Mouse (Mus musculus): ENCODE data around the gene Glrx5.

Glrx5 gene

DNA sequence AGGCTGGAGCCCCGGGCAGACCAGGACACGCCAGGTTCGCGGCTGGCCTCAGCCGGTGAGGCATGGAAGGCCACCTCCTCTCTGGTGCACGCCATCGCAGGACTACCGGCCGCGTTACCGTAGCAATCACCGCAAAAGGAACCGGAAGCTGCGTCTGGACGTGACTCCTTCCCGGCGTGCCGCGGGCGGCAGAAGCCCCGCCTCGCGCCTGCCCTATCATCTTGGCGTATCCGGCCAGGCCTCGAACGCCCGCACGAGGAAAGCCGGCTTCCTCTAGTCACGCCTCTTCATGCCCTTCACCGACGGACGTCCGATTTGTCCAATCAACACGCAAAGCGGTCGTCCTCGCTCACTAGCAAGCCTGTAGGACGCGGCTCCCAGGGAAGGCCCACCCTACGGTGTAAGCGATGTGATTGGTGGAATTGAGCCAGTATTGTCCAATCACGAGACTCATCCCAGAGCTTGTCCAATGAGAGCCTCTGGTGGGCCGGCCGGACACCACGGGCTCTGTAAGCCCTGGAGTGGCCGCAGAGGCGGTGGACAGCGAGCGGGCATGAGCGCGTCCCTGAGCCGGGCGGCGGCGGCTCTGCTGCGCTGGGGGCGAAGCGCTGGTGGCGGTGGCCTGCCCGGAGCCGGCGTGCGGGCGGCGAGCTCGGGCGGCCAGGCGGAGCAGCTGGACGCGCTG is at the start of gene Glrx5:
Gene Glrx5 (plus strand): TSS at position 542 of the 685 bp plus-strand sequence.
- DNase-seq (ENCODE audit: low spot score in 2 of 2) = peak; percentile 99 to 100

DNA sequence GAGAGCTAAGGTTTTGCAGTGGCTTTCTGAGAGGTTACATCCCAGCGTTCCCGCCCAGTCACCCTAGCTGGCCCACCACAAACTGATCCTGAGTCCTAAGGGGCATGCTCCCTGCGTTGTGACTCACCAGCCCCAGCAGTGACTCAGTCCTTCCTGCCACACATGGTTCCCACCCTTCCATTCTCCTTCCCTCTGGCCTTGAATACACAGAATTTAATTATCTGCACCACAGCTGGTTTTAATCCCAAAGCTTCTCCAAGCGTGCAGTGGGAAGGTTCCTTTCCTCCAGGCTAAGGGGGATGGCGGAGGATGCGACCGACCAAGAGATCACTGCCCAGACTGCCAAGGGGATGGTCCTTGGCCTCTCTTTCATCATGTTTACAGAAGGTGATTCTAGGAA is 49.0 kb upstream of the Glrx5 start:
- DNase-seq (ENCODE audit: low spot score in 2 of 2) = no peak

DNA sequence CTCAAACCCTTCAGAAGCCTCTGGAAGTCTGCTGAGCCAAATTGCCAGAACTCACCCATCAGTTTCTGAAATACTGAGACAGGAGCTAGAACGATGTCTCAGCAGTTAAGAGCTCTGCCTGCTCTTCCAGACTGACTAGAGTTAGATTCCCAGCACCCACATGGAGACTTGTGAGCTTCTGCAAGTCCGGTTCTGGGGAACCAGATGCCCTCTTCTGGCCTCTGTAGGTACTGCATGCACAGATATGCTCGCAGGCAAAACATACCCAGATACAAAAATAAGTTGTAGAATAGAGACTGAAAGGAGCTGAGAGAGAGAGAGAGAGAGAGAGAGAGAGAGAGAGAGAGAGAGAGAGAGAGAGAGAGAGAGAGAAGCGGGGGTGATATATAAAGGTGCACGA is 47.4 kb upstream of the Glrx5 start:
- no peak for DNase-seq (ENCODE audit: low spot score in 2 of 2)

DNA sequence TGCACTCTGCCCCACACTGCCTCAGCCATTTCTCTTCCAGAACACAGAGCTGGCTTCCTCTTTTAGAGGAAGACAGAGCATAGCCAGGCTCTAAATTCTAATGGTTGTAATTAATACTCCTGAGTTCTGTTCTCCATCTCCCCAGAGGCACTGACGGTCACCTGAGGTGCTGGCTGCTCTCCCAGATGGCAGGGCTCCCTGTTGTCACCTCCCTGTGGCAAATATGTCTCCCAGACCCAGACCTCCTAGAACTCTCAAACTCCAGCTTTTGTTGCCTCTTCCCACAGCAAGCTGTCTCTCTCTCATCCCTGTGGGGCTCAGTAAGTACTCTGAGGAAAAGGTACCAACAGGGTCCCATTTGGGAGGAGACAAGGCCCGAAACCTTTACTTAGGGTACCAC is 46.5 kb upstream of the Glrx5 start:
- DNase-seq (ENCODE audit: low spot score in 2 of 2) = no peak

DNA sequence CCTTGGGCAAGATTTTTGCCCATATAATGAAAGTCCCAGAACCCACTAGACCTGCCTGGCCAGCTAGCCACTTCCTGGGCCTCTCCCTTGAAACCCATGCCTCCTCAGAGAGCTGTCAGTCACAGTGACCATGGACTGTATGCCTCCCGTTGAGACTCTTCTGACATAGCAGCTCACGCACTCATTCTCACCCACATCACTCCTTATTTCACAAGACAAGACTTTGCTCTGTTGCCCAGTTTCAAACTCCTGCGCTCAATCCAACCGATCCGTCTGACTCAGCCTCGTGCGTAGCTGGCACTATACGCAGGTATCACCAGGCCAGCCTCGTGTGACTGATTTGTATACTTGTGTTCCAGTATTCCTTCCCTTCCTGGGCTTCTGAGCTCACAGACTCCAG is 45.7 kb upstream of the Glrx5 start:
- no peak for DNase-seq (ENCODE audit: low spot score in 2 of 2)

DNA sequence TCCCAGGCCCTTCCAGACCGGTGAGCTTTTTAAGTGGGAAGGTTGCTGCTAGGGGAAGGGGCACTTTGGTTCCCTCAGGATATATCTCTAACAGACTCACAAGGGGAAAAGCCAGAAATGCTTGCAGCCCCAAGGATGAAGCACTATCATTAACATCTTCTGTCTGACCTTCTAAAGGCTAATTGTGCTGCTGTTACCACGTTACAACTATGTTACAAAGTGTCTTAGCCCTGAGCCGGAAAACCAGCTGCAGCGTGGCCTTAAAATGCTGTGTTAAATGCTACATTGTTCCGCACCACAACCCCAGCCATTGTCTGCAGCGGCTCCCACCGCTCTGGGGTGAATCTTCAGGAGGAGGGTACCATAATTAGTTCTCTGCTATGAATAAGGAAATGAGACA is 44.6 kb upstream of the Glrx5 start:
- DNase-seq (ENCODE audit: low spot score in 2 of 2) = no peak

DNA sequence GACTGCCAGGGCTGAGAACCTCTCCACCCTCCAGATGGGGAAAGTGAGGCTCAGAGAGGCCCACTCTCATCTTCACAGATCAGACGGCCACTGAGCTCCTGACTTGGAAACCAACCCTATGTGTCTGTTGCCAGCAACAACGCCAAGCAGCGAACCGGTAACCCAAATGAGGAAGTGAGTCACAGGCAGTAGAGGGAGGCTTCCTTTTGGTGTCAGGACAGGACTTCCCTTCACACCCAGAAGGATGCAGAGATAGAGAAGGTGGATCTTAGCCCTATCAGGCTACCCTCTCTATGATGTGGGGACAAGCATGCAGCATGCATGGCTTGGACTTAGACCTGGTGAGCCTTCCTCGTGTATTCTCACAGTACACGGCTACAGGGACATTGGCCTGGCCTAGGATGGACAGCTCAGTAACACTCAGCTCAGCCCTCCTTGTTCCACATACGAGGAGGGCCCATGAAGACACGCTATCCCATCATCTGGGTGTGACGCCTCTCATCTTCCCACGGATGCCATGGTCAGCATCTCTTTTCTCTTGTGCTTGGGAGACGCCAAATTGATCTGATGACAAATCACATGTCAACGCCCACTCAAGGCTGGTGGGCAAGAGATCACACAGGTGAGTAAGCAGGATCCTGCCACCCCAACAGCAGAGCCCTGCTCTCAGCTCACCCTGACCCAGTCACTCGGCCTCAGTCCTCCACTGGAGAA is 41.6 kb upstream of the Glrx5 start:
- DNase-seq (ENCODE audit: low spot score in 2 of 2) = no peak

DNA sequence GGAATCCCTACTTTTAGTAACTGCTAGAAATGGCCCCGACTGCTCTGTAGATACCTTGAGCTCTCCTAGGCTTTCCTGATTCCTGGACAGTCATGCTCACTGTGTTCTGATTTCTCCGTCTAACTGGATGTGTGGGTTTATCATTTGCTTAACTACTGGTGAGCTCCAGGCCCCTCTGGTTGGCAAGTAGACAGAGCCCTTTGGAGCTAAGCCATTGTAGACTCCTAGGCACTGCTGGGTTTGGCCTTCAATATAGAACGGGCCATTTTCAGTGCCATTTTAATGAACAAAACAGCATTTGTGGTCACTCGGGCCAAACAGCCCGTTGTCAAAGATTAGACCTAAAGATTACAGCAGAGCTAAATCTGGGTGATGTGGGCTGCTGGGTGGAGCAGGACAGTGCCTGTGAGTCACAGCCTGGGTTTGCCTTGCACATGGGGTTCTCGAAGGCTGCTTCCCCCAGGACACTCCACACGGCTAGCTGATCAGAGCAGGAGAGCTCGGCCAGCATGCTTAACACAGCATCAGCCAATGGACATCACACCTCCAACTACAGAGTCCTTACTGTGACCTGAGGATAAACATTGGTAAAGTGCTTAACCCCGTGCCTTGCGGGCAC is 40.3 kb upstream of the Glrx5 start:
- DNase-seq (ENCODE audit: low spot score in 2 of 2) = no peak

DNA sequence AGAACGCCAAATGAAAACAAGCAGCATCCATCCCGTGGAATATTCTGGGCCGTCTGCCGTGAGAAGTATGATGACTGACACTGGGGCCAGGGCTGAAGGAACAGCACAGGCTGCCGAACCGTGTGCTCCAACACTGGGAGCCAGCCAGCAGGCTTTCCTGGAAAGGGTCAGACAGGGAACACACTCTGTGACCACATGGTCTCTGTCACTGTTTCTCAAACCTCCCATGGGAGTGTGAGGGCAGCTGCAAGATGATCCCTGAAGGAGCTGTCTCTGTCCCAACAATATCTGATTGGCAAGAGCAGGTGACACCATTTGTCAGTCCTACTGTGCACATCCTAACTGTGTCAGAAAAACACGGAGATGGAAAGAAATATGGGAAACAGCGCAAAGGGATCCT is 39.6 kb upstream of the Glrx5 start:
- DNase-seq (ENCODE audit: low spot score in 2 of 2) = no peak

DNA sequence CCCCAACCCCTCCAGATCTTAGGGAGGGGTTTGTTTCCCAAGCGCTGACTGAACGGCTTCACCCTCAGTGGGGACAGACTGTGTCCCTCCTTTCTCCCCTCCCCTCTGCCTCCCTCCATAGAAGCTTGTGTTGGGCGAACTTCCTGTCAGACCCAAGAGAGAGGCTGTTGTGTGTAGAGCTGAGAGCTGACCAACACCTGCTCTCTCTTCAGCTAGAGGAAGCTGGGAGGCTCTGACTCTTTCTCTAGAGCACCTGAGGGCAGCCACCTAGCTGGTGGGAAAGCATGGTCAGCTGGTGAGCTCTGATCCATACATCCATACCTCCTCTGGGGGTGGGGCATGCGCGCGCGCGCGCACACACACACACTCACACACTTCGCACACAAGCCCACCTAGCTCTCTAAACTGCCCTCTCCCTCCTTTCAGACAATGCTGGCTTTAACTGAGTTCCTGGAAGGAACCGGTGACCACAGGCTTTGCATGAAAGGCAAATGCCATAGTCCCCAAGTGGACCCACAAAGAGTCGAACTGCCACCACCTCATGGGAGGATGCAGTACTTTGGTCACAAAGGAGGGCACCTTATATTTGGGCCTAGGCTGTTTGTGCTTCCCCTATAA is 37.1 kb upstream of the Glrx5 start:
- no peak for DNase-seq (ENCODE audit: low spot score in 2 of 2)

DNA sequence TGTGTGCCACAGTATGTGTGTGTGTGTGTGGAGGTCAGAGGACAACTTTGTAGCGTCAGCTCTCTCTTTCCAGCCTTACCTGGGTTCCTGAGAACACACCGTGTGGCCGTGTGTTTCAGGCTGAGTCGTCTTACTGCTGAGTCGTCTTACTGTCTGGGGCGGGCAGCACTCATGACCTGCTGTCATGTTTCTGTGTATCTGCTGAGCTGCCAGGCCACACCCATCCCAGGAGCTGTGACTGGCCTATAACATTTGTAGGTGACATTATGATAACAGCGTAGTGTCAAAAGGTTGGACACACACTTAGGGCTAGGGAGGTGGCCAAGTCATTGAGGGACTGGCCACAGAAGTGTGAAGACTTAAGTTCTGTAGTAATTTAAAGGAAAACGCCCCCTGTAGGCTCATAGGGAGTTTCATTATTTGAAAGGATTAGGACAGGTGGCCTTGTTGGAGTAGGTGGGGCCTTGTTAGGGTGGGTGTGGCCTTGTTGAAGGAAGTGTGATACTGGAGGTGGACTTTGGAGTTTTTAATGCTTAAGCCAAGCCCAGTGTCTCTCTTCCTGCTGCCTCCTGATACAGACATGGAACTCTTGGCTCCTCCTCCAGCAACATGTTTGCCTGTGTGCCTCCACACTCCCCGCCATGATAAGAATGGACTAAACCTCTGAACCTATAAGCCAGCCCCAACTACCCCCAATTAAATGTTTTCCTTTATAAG is 36.3 kb upstream of the Glrx5 start:
- no peak for DNase-seq (ENCODE audit: low spot score in 2 of 2)

DNA sequence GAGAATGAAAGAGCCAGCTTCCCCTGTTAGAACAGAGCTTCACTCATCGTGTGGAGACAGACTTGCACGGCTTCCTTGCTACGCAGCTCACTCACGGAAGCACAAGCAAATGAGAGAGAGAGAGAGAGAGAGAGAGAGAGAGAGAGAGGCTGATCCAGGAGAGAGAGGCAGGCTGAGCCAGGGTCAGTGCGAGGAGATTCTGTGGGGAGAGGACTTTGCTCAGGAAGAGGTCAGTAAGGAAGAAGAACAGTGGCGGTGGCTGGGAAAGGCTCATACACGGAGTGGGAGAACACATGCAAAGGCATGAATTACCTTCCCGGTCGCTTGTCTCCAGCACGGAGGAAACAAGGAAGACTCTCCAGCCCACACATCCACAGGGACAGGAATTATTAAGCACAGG is 35.3 kb upstream of the Glrx5 start:
- no peak for DNase-seq (ENCODE audit: low spot score in 2 of 2)

DNA sequence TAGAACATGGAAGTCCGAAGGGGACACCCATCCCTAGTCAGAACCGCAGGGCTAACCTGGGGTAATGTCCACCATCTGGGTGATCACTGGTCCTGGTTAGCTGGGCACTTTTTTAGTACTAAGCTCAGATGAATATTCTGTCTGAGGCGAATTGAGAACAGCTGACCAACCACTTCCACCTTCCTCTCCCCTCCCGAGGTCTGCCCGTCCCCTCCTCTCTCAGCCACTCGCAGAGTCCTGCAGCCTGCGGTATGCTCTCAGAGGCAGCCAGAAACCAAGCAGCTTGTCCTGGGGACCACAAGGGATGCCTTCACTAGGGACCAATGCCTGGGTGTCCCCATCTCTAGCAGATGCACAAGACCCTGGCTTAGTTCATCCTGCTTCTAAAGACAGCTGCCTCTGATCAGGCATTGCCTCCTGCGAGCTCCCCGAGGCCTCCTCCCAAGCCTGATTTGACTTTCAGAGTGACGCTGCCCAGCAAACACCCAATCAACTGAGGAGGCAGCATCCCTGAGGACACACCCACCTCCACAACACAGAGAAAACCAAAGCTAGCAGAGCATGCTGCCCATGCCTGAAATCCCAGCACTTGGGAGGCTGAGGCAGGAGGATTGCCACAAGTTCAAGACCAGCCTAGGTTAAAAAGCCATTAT is 34.7 kb upstream of the Glrx5 start:
- DNase-seq (ENCODE audit: low spot score in 2 of 2) = no peak

DNA sequence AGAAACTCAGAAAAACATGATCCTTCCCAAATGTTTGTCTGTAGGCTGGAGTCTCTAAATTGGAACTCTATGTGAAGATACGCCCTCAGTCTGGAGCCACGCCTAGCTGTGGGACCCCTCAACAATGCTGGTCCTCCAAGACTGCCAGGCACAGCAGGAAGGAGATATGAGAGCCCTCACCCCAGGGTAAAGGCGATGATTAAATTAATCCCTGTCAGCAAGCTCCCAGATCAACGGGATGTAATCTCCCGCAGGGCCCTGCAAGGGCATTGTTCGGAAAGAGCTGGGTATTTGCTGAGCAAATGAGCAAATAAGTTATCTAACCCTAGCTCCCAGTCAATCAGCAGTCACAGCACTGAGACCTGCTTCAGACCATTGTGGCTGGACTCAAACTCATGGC is 33.9 kb upstream of the Glrx5 start:
- DNase-seq (ENCODE audit: low spot score in 2 of 2) = no peak

DNA sequence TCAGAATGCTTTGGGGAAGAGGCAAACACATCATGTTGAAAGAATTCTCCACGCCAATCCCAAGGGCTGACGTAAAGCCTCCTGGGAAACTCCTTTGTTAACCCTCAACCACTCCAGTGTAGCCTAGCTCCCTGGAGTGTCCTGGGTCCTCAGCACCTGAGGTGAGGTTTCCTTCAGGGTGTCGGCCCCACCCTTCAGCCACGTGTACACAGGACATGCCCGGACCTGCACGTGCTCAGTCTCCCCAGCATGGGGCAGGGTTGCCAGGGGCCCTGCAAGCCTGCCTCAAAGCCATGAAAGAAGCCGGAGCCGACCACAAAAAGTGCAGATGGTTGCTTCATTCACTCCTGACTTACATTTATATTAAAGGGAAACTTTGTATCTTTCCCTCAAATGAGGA is 33.3 kb upstream of the Glrx5 start:
- DNase-seq (ENCODE audit: low spot score in 2 of 2) = no peak

DNA sequence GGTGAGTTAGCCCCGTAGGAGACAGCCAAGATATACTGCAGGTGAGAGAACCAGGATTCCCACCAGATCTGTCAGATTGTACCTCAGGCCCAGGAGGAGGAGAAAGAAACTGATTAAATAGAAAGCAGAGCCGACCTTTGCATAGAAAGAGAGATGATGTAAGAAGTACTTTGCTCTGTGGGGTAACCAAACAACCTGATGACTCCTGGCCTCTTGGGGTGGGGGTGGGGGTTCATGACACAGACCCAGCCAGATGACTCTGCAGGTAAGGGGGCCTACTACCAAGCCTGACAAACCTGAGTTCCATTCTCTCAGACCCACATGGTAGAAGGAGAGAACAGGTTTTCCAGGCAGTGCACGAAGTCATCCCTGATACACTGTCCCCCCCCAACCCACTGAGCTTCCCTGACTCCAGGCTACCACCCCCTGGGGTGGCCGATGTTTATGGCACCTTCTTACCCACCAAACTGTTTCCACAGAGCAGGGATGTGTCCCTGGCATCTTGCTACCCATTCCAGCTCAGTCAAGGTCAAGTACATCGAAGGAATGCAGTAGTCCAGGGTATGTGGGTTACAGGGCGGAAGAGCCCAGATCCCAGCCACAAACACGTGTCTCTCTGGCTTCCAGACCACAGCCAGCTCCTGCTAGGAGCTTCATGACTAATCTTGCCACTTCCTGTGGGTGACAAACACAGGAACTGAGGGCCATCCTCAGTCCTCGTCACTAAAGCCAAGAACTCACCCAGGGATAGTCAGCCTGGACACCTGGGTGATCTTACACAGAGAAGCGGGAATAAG is 31.8 kb upstream of the Glrx5 start:
- DNase-seq (ENCODE audit: low spot score in 2 of 2) = no peak

DNA sequence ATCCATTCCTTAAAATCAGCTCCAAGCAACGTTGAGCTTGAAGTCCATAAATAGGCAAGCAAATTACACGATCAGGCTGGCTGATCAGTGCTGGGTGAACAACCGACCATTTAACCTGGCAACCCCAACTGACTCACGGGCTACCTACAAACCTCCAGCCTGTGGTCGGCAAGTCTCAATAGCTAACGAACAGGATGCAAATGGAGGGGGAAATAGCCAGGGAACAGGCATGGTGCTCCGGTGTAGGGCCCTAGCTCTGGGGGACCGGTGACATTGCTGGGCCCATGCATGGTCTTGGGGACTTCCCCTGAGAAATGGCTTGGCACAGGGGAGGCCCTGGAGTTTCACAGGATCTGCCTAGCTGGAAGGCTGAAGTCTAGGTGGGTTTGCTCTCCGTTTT is 31.2 kb upstream of the Glrx5 start:
- DNase-seq (ENCODE audit: low spot score in 2 of 2) = no peak

DNA sequence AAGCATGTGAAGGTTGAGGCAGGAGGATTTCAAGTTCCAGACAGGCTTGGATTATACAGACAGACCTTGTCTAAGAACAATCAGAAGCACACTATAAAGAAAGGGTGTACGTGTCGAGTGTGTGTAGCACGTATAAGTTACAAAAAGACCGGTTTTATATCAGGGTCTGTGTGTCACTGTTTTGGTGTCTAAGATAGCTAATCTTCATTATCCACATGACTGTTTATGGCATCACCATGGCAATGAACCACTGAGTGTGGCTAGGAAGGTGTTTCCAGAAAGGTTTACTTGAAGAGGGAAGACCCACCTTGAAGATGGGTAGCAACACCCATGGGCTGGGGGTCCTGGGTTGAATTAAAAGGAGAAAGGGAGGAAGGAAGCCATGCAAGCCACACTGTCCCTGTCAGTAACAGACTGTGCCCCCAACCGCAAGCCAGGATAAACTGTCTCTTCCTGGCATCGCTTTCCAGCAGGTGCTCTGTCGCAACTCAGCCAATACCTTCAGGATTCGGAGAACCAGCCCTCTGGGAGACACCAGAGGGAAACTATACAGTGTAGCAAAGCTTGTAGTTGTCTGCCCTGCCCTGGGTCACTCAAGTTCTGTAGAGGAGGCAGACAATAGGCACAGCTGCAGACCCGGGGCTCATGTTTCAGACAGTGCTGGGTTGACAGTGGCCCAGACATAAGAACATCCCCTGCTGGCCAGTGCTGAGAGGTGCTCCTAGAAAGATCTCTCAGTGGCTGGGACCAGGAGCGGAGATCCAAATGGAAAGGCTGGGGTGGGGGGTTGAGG is 30.0 kb upstream of the Glrx5 start:
- DNase-seq (ENCODE audit: low spot score in 2 of 2) = no peak

DNA sequence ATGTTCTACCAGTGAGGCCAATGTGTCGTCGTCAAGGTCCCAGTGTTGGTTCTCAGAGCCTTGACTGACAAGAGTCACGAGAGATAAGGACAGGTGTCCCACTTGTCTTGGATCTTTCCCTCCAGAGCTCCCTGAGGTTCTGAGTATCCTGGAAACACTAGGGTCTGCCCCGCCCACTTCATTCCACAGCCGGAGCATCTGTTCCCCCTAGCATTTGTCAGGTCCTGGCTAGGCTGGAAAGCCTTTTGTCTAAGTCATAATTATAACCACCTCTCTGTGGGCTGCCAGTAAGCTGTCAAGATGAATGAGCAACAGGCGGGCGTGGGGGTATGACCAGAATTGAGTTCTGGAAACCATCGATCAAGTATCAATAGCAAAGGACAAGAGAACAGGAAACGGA is 29.3 kb upstream of the Glrx5 start:
- no peak for DNase-seq (ENCODE audit: low spot score in 2 of 2)

DNA sequence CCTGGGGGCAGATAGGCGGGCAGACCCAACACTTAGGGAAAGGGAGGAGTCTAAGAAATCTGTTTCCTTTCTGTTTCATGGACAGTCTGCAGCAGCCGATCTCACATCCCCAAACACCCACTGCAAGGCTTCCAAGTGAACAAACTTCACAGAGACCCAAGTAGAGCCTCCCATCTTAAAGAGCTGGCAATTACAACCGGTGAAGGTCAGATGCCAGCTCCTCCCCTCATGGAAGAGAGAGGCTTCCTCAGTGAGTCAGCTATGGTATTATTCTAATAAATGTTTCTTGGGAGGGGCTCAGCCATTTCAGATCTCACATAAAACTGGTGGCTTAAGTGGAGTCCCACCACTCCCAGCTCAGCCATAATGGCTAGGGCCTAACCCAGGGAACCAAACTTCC is 28.8 kb upstream of the Glrx5 start:
- DNase-seq (ENCODE audit: low spot score in 2 of 2) = no peak

Measured in frontal cortex, postnatal 36 days (tissue).